Mouse (Mus musculus): Measurements from ENCODE around the gene Sigirr.

DNA sequence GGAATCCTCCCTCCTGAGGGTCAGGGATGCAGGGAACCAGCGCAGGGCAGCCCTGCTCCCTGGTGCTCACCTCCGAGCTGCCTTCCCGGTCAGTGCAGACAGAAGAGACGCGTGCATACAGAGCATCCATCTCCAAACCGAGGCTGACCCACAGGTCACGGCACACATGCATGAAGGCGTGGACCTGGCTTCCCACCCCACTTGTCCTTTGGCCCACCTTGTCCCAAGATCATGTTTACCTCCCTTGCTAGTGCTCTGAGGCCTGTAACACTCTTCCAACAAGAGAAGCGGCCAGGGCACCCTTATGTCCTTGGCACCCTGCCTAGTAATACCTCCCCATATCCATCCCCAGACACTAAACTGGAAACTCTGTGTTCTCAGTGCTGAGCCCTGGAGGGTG, 15.5 kb upstream of the Sigirr start:
- no peak for TF ChIP-seq POLR2A (IDR thresholded peaks at IDR 0.05; ENCODE audit: borderline replicate concordance, insufficient read depth, low read length)
- TF ChIP-seq CTCF (IDR thresholded peaks at IDR 0.05; ENCODE audit: borderline replicate concordance, insufficient read depth, low read depth, low read length): no peak
